Mouse (Mus musculus): ENCODE measurements around the gene Fam222b. TPM values are rescaled to one million over a fixed set of nuclear protein-coding genes. Genes with fewer than 3 reads are reported as not detected.
"Not testable (repeated sequence)": the region's sequence is repeated elsewhere in the genome, so short reads cannot be mapped to it uniquely, and the experiment has no call there.

Gene Fam222b
- 18.8 and 21.1 TPM in 2 replicates for polyA plus RNA-seq (2015; fragmentation: Nextera tagmentation; extraction: Ambion mirVana)

- Histone ChIP-seq H3K4me2 (ENCODE audit: low read length) (peak within 1 kb of the TSS; percentile 81), H3K36me3 (ENCODE audit: control insufficient read depth, insufficient read depth) (no peaks in the 10 kb centered on the region), H3K4me1 (replicated peaks; ENCODE audit: control insufficient read depth, insufficient read depth, low read length) (peaks cover 16% of the 10 kb centered on the region), H3K4me3 (replicated peaks; ENCODE audit: low read length) (peak within 1 kb of the TSS; percentile 90), H3K27ac (ENCODE audit: low read length) (peak within 1 kb of the TSS; percentile 61), H3K27me3 (replicated peaks; ENCODE audit: control insufficient read depth, insufficient read depth, low read length) (no peaks in the 10 kb centered on the region), H3K9ac (replicated peaks; ENCODE audit: low read depth, low read length) (peak within 1 kb of the TSS; percentile 87), H3K9me3 (ENCODE audit: control insufficient read depth, low read length) (no peaks in the 10 kb centered on the region)
- ATAC-seq = peak; percentile 98
- WGBS = under 1% methylated on average over 38 of the region's 38 CpGs
These were observed at the start of gene Fam222b for GRCm38 (mm10) chr11:78094504-78095143. Gene Fam222b, plus strand, starts transcription at chr11:78094660.

GRCm38 (mm10) chr11:78044758-78045251 is 49.7 kb upstream of the Fam222b start:
- H3K4me3 ChIP-seq (replicated peaks; ENCODE audit: low read length) = no peak overlapping the region
- no peak overlapping the region for H3K4me2 ChIP-seq (ENCODE audit: low read length)
- 62% methylated on average over 5 of the region's 5 CpGs for WGBS
- 0 out of 2 replicates have a peak, but pooled peaks cover 2% of the 10 kb centered on the region for H3K36me3 ChIP-seq (ENCODE audit: control insufficient read depth, insufficient read depth)
- H3K27me3 ChIP-seq (replicated peaks; ENCODE audit: control insufficient read depth, insufficient read depth, low read length) = no peaks in the 10 kb centered on the region
- ATAC-seq = no peak
- no peaks in the 10 kb centered on the region for H3K4me1 ChIP-seq (replicated peaks; ENCODE audit: control insufficient read depth, insufficient read depth, low read length)
- no peak overlapping the region for H3K27ac ChIP-seq (ENCODE audit: low read length)
- H3K9ac ChIP-seq (replicated peaks; ENCODE audit: low read depth, low read length) = no peak overlapping the region
- H3K9me3 ChIP-seq (ENCODE audit: control insufficient read depth, low read length) = no peaks in the 10 kb centered on the region

- not testable (repeated sequence) for H3K4me2 ChIP-seq (ENCODE audit: low read length); ATAC-seq; H3K27me3 ChIP-seq (replicated peaks; ENCODE audit: control insufficient read depth, insufficient read depth, low read length); H3K9ac ChIP-seq (replicated peaks; ENCODE audit: low read depth, low read length); H3K36me3 ChIP-seq (ENCODE audit: control insufficient read depth, insufficient read depth); H3K27ac ChIP-seq (ENCODE audit: low read length); H3K9me3 ChIP-seq (ENCODE audit: control insufficient read depth, low read length); H3K4me1 ChIP-seq (replicated peaks; ENCODE audit: control insufficient read depth, insufficient read depth, low read length); H3K4me3 ChIP-seq (replicated peaks; ENCODE audit: low read length)
- 100% methylated on average over 2 of the region's 4 CpGs for WGBS
These were observed 45.8 kb upstream of the Fam222b start for GRCm38 (mm10) chr11:78048637-78049036.

GRCm38 (mm10) chr11:78053078-78053477 is 41.4 kb upstream of the Fam222b start:
- H3K4me2 ChIP-seq (ENCODE audit: low read length) = no peak overlapping the region
- H3K36me3 ChIP-seq (ENCODE audit: control insufficient read depth, insufficient read depth) = peaks cover 19% of the 10 kb centered on the region
- no peaks in the 10 kb centered on the region for H3K4me1 ChIP-seq (replicated peaks; ENCODE audit: control insufficient read depth, insufficient read depth, low read length)
- no peak for ATAC-seq
- H3K4me3 ChIP-seq (replicated peaks; ENCODE audit: low read length) = no peak overlapping the region
- H3K9me3 ChIP-seq (ENCODE audit: control insufficient read depth, low read length) = no peaks in the 10 kb centered on the region
- H3K27me3 ChIP-seq (replicated peaks; ENCODE audit: control insufficient read depth, insufficient read depth, low read length) = no peaks in the 10 kb centered on the region
- whole genome bisulfite sequencing = 97% methylated on average over 8 of the region's 8 CpGs
- H3K9ac ChIP-seq (replicated peaks; ENCODE audit: low read depth, low read length) = no peak overlapping the region
- no peak overlapping the region for H3K27ac ChIP-seq (ENCODE audit: low read length)

GRCm38 (mm10) chr11:78056946-78057345 is 37.5 kb upstream of the Fam222b start:
- Histone ChIP-seq H3K27ac (ENCODE audit: low read length) (no peak overlapping the region), H3K4me3 (replicated peaks; ENCODE audit: low read length) (no peak overlapping the region), H3K36me3 (ENCODE audit: control insufficient read depth, insufficient read depth) (peaks cover 29% of the 10 kb centered on the region), H3K4me1 (replicated peaks; ENCODE audit: control insufficient read depth, insufficient read depth, low read length) (no peaks in the 10 kb centered on the region), H3K9me3 (ENCODE audit: control insufficient read depth, low read length) (no peaks in the 10 kb centered on the region), H3K27me3 (replicated peaks; ENCODE audit: control insufficient read depth, insufficient read depth, low read length) (no peaks in the 10 kb centered on the region), H3K4me2 (ENCODE audit: low read length) (no peak overlapping the region), H3K9ac (replicated peaks; ENCODE audit: low read depth, low read length) (no peak overlapping the region; the same call in 1 of the 2 replicates)
- 91% methylated on average over 8 of the region's 8 CpGs for WGBS
- no peak for ATAC-seq

- Histone ChIP-seq H3K27me3 (replicated peaks; ENCODE audit: control insufficient read depth, insufficient read depth, low read length) (no peaks in the 10 kb centered on the region), H3K4me1 (replicated peaks; ENCODE audit: control insufficient read depth, insufficient read depth, low read length) (no peaks in the 10 kb centered on the region), H3K9ac (replicated peaks; ENCODE audit: low read depth, low read length) (no peak overlapping the region), H3K36me3 (ENCODE audit: control insufficient read depth, insufficient read depth) (peaks cover 24% of the 10 kb centered on the region), H3K4me3 (replicated peaks; ENCODE audit: low read length) (no peak overlapping the region), H3K27ac (ENCODE audit: low read length) (no peak overlapping the region), H3K9me3 (ENCODE audit: control insufficient read depth, low read length) (no peaks in the 10 kb centered on the region), H3K4me2 (ENCODE audit: low read length) (no peak overlapping the region)
- ATAC-seq = peak; percentile 80
- 54% methylated on average over 9 of the region's 9 CpGs for WGBS
These were observed 34.4 kb upstream of the Fam222b start for GRCm38 (mm10) chr11:78059833-78060757.

- 83% methylated on average over 1 of the region's 1 CpGs for WGBS
- no peak for ATAC-seq
- Histone ChIP-seq H3K27me3 (replicated peaks; ENCODE audit: control insufficient read depth, insufficient read depth, low read length) (no peaks in the 10 kb centered on the region), H3K27ac (ENCODE audit: low read length) (no peak overlapping the region), H3K9me3 (ENCODE audit: control insufficient read depth, low read length) (no peaks in the 10 kb centered on the region), H3K36me3 (ENCODE audit: control insufficient read depth, insufficient read depth) (peaks cover 18% of the 10 kb centered on the region), H3K9ac (replicated peaks; ENCODE audit: low read depth, low read length) (no peak overlapping the region), H3K4me3 (replicated peaks; ENCODE audit: low read length) (no peak overlapping the region), H3K4me2 (ENCODE audit: low read length) (no peak overlapping the region), H3K4me1 (replicated peaks; ENCODE audit: control insufficient read depth, insufficient read depth, low read length) (no peaks in the 10 kb centered on the region)
These were observed 31.9 kb upstream of the Fam222b start for GRCm38 (mm10) chr11:78062563-78062962.

GRCm38 (mm10) chr11:78065906-78066305 is 28.6 kb upstream of the Fam222b start:
- WGBS = 50% methylated on average over 2 of the region's 2 CpGs

GRCm38 (mm10) chr11:78066641-78067040 is 27.8 kb upstream of the Fam222b start:
- H3K9me3 ChIP-seq (ENCODE audit: control insufficient read depth, low read length) = no peaks in the 10 kb centered on the region
- H3K4me2 ChIP-seq (ENCODE audit: low read length) = no peak overlapping the region
- H3K36me3 ChIP-seq (ENCODE audit: control insufficient read depth, insufficient read depth) = no peaks in the 10 kb centered on the region
- no peak overlapping the region for H3K9ac ChIP-seq (replicated peaks; ENCODE audit: low read depth, low read length)
- 59% methylated on average over 2 of the region's 2 CpGs for WGBS
- no peaks in the 10 kb centered on the region for H3K4me1 ChIP-seq (replicated peaks; ENCODE audit: control insufficient read depth, insufficient read depth, low read length)
- no peak overlapping the region for H3K27ac ChIP-seq (ENCODE audit: low read length)
- H3K4me3 ChIP-seq (replicated peaks; ENCODE audit: low read length) = no peak overlapping the region
- no peaks in the 10 kb centered on the region for H3K27me3 ChIP-seq (replicated peaks; ENCODE audit: control insufficient read depth, insufficient read depth, low read length)
- ATAC-seq = no peak

More at GRCm38 (mm10) chr11:78065906-78066305, 28.6 kb upstream of the Fam222b start:
- H3K36me3 ChIP-seq (ENCODE audit: control insufficient read depth, insufficient read depth) = no peaks in the 10 kb centered on the region
- H3K27ac ChIP-seq (ENCODE audit: low read length) = no peak overlapping the region
- ATAC-seq = no peak
- H3K4me1 ChIP-seq (replicated peaks; ENCODE audit: control insufficient read depth, insufficient read depth, low read length) = no peaks in the 10 kb centered on the region
- no peak overlapping the region for H3K4me3 ChIP-seq (replicated peaks; ENCODE audit: low read length)
- H3K4me2 ChIP-seq (ENCODE audit: low read length) = no peak overlapping the region
- H3K9me3 ChIP-seq (ENCODE audit: control insufficient read depth, low read length) = no peaks in the 10 kb centered on the region
- H3K9ac ChIP-seq (replicated peaks; ENCODE audit: low read depth, low read length) = no peak overlapping the region
- no peaks in the 10 kb centered on the region for H3K27me3 ChIP-seq (replicated peaks; ENCODE audit: control insufficient read depth, insufficient read depth, low read length)
